Mouse (Mus musculus) embryonic facial prominence, embryonic 10.5 days (tissue): Measurements from ENCODE around the gene Csnk1g2. TPM values are rescaled to one million over a fixed set of nuclear protein-coding genes. Genes with fewer than 3 reads are reported as not detected.

Source experiments
- DNase-seq: peaks from one replicate; pipeline ENCODE4 v3.0.0-alpha.2; 2017; ENCODE audit warnings: low spot score
- H3K27ac ChIP-seq: fragments of 300-500 bp; sonication (generic); replicated peaks from 2 replicates; pipeline ENCODE4 v1.5.1; 2016; ENCODE audit warnings: mild to moderate bottlenecking
- H3K27me3 ChIP-seq: fragments of 300-500 bp; sonication (generic); replicated peaks from 2 replicates; pipeline ENCODE4 v1.6.1; 2016; ENCODE audit warnings: low read depth, mild to moderate bottlenecking; ENCODE audit not compliant: poor library complexity, severe bottlenecking
- H3K36me3 ChIP-seq: fragments of 300-500 bp; sonication (generic); replicated peaks from 2 replicates; pipeline ENCODE4 v1.6.1; 2016; ENCODE audit warnings: mild to moderate bottlenecking, moderate library complexity
- H3K4me1 ChIP-seq: fragments of 300-500 bp; sonication (generic); 2 replicates; pipeline ENCODE4 v1.6.1; 2016
- H3K4me3 ChIP-seq: fragments of 300-500 bp; sonication (generic); 2 replicates; pipeline ENCODE4 v1.5.1; 2016; ENCODE audit warnings: mild to moderate bottlenecking, moderate library complexity
- H3K9me3 ChIP-seq: fragments of 300-500 bp; sonication (generic); 2 replicates; pipeline ENCODE4 v1.6.1; 2016; ENCODE audit warnings: mild to moderate bottlenecking
- WGBS: fragments of 180-500 bp; shearing (Covaris S2); methylation state at CpG from one replicate; pipeline ENCODE4 v1.1.7; 2016; 5-methylcytosine and 5-hydroxymethylcytosine counted together
- polyA plus RNA-seq: library from polyadenylated mRNA; unstranded; fragments of >200 nt; fragmentation: Nextera tagmentation; extraction: Ambion mirVana; gene quantifications from 2 replicates; pipeline ENCODE4 v1.2.1, GENCODE M21; 2016

Csnk1g2 gene
- 198 TPM in 2 replicates for polyA plus RNA-seq

- Histone ChIP-seq H3K27ac (peak within 1 kb of the TSS; percentile 96), H3K36me3 (peaks cover 24% of the 10 kb centered on the region), H3K27me3 (no peaks in the 10 kb centered on the region), H3K9me3 (no peaks in the 10 kb centered on the region), H3K4me3 (peak within 1 kb of the TSS; percentile 90), H3K4me1 (peaks cover 58% of the 10 kb centered on the region)
- WGBS, result 1% methylated on average over 85 of the region's 85 CpGs
- DNase-seq, result no peak
Measured at GRCm38 (mm10) chr10:80622661-80623456, at the start of gene Csnk1g2. Gene Csnk1g2, plus strand, starts transcription at chr10:80622838.

GRCm38 (mm10) chr10:80573944-80574343 is 48.7 kb upstream of the Csnk1g2 start:
- Histone ChIP-seq H3K27me3 (no peaks in the 10 kb centered on the region), H3K4me3 (peak overlapping the region; percentile 22; the same call in 1 of the 2 replicates), H3K27ac (0 out of 2 replicates have a peak overlapping the region, but pooled peaks have one; percentile 36), H3K36me3 (peaks cover 3% of the 10 kb centered on the region), H3K4me1 (peaks cover 98% of the 10 kb centered on the region), H3K9me3 (no peaks in the 10 kb centered on the region)
- WGBS, result 65% methylated on average over 9 of the region's 9 CpGs
- no peak for DNase-seq

GRCm38 (mm10) chr10:80574896-80575295 is 47.7 kb upstream of the Csnk1g2 start:
- Histone ChIP-seq H3K4me3 (peak overlapping the region; percentile 91), H3K27ac (no peak overlapping the region), H3K9me3 (no peaks in the 10 kb centered on the region), H3K4me1 (peaks cover 96% of the 10 kb centered on the region), H3K27me3 (no peaks in the 10 kb centered on the region), H3K36me3 (no peaks in the 10 kb centered on the region)
- DNase-seq, result no peak
- 73% methylated on average over 3 of the region's 3 CpGs for WGBS

GRCm38 (mm10) chr10:80575925-80576324 is 46.7 kb upstream of the Csnk1g2 start:
- Histone ChIP-seq H3K4me1 (peaks cover 85% of the 10 kb centered on the region), H3K27ac (peak overlapping the region; percentile 86; the same call in 1 of the 2 replicates), H3K36me3 (peaks cover under 1% of the 10 kb centered on the region), H3K27me3 (no peaks in the 10 kb centered on the region), H3K4me3 (peak overlapping the region; percentile 91), H3K9me3 (no peaks in the 10 kb centered on the region)
- no peak for DNase-seq
- 13% methylated on average over 17 of the region's 17 CpGs for WGBS

GRCm38 (mm10) chr10:80576351-80577194 is 46.1 kb upstream of the Csnk1g2 start:
- Histone ChIP-seq H3K9me3 (no peaks in the 10 kb centered on the region), H3K36me3 (peaks cover 7% of the 10 kb centered on the region), H3K4me1 (peaks cover 79% of the 10 kb centered on the region), H3K27ac (peak overlapping the region; percentile 86), H3K27me3 (no peaks in the 10 kb centered on the region), H3K4me3 (peak overlapping the region; percentile 91)
- WGBS, result under 1% methylated on average over 96 of the region's 96 CpGs
- peak; percentile 73 for DNase-seq

GRCm38 (mm10) chr10:80577195-80578130 is 45.2 kb upstream of the Csnk1g2 start, which contains the start of gene Klf16:
Gene Klf16, minus strand, starts transcription at chr10:80577321.
- Histone ChIP-seq H3K4me3 (peak within 1 kb of the TSS; percentile 91), H3K27ac (peak within 1 kb of the TSS; percentile 86), H3K9me3 (no peaks in the 10 kb centered on the region), H3K4me1 (peaks cover 70% of the 10 kb centered on the region), H3K36me3 (peaks cover 14% of the 10 kb centered on the region), H3K27me3 (no peaks in the 10 kb centered on the region)
- WGBS, result under 1% methylated on average over 75 of the region's 97 CpGs
- DNase-seq, result peak; percentile 98

GRCm38 (mm10) chr10:80578131-80578750 is 44.4 kb upstream of the Csnk1g2 start:
- peak; percentile 90 for DNase-seq
- 1% methylated on average over 29 of the region's 29 CpGs for WGBS
- no peaks in the 10 kb centered on the region for H3K9me3 ChIP-seq
- peaks cover 64% of the 10 kb centered on the region for H3K4me1 ChIP-seq
- no peaks in the 10 kb centered on the region for H3K27me3 ChIP-seq
- H3K36me3 ChIP-seq, result peaks cover 19% of the 10 kb centered on the region
- H3K4me3 ChIP-seq, result peak overlapping the region; percentile 91
- peak overlapping the region; percentile 86 for H3K27ac ChIP-seq

- peak overlapping the region; percentile 91 for H3K4me3 ChIP-seq
- H3K27ac ChIP-seq, result peak overlapping the region; percentile 86
- no peaks in the 10 kb centered on the region for H3K9me3 ChIP-seq
- H3K27me3 ChIP-seq, result no peaks in the 10 kb centered on the region
- peaks cover 61% of the 10 kb centered on the region for H3K4me1 ChIP-seq
- peaks cover 26% of the 10 kb centered on the region for H3K36me3 ChIP-seq
- peak; percentile 62 for DNase-seq
- WGBS, result 7% methylated on average over 8 of the region's 8 CpGs
Measured at GRCm38 (mm10) chr10:80578911-80579310, 43.7 kb upstream of the Csnk1g2 start.

- Histone ChIP-seq H3K4me3 (no peak overlapping the region), H3K36me3 (peaks cover 56% of the 10 kb centered on the region), H3K27me3 (no peaks in the 10 kb centered on the region), H3K9me3 (no peaks in the 10 kb centered on the region), H3K4me1 (peaks cover 50% of the 10 kb centered on the region), H3K27ac (no peak overlapping the region)
- 85% methylated on average over 5 of the region's 5 CpGs for WGBS
- no peak for DNase-seq
Measured at GRCm38 (mm10) chr10:80583047-80583446, 39.6 kb upstream of the Csnk1g2 start.

- Histone ChIP-seq H3K4me1 (peaks cover 50% of the 10 kb centered on the region), H3K36me3 (peaks cover 56% of the 10 kb centered on the region), H3K27ac (no peak overlapping the region), H3K9me3 (no peaks in the 10 kb centered on the region), H3K4me3 (0 out of 2 replicates have a peak overlapping the region, but pooled peaks have one; percentile 23), H3K27me3 (no peaks in the 10 kb centered on the region)
- DNase-seq, result no peak
- 70% methylated on average over 12 of the region's 12 CpGs for WGBS
Measured at GRCm38 (mm10) chr10:80584045-80584488, 38.6 kb upstream of the Csnk1g2 start.
